Mouse (Mus musculus) hindbrain, embryonic 14.5 days (tissue): ENCODE measurements around the gene Ncoa6. TPM values are rescaled to one million over a fixed set of nuclear protein-coding genes. Genes with fewer than 3 reads are reported as not detected.

Experiments
- ATAC-seq: fragments of 200-750 bp; cut with Nextera tagmentation; 2 replicates; pipeline ENCODE4 v1.8.0; 2017; ENCODE audit warnings: moderate number of reproducible peaks, mild to moderate bottlenecking, moderate TSS enrichment, moderate library complexity; ENCODE audit not compliant: low FRiP score
- DNase-seq: peaks from one replicate; pipeline ENCODE4 v3.0.0-alpha.2; 2015; ENCODE audit warnings: low spot score
- H3K27ac ChIP-seq: fragments of 300-500 bp; sonication (generic); 2 replicates; pipeline ENCODE4 v1.5.1; 2014; ENCODE audit warnings: mild to moderate bottlenecking, moderate library complexity
- H3K27me3 ChIP-seq: fragments of 300-500 bp; sonication (generic); 2 replicates; pipeline ENCODE4 v1.6.1; 2014; ENCODE audit warnings: mild to moderate bottlenecking, low read length, mixed read lengths; ENCODE audit not compliant: control insufficient read depth, insufficient read depth
- H3K36me3 ChIP-seq: fragments of 300-500 bp; sonication (generic); replicated peaks from 2 replicates; pipeline ENCODE4 v1.6.1; 2014; ENCODE audit not compliant: control insufficient read depth, insufficient read depth
- H3K4me1 ChIP-seq: fragments of 300-500 bp; sonication (generic); replicated peaks from 2 replicates; pipeline ENCODE4 v1.6.1; 2014; ENCODE audit warnings: antibody characterized with exemption, low read length, mixed read lengths; ENCODE audit not compliant: control insufficient read depth, insufficient read depth
- H3K4me2 ChIP-seq: fragments of 300-500 bp; sonication (generic); replicated peaks from 2 replicates; pipeline ENCODE4 v1.6.1; 2014; ENCODE audit warnings: mild to moderate bottlenecking, moderate library complexity
- H3K4me3 ChIP-seq: fragments of 300-500 bp; sonication (generic); replicated peaks from 2 replicates; pipeline ENCODE4 v1.5.1; 2014; ENCODE audit warnings: mild to moderate bottlenecking, low read length
- H3K9ac ChIP-seq: fragments of 300-500 bp; sonication (generic); 2 replicates; pipeline ENCODE4 v1.6.1; 2014
- H3K9me3 ChIP-seq: fragments of 300-500 bp; sonication (generic); 2 replicates; pipeline ENCODE4 v1.6.1; 2016; ENCODE audit warnings: low read length; ENCODE audit not compliant: control insufficient read depth
- WGBS: fragments of 180-500 bp; shearing (Covaris S2); extraction: QIAGEN DNeasy Blood & Tissue Kit; methylation state at CpG from one replicate; pipeline ENCODE4 v1.1.7; 2014; 5-methylcytosine and 5-hydroxymethylcytosine counted together
- polyA plus RNA-seq: library from polyadenylated mRNA; unstranded; fragments of >200 nt; fragmentation: Nextera tagmentation; extraction: Ambion mirVana; gene quantifications from 2 replicates; pipeline ENCODE4 v1.2.1, GENCODE M21; 2014

Gene Ncoa6
- polyA plus RNA-seq, 1 experiment from 2014 or later, result 32.0 TPM

- H3K27me3 ChIP-seq, result no peaks in the 10 kb centered on the region
Observed at GRCm38 (mm10) chr2:155505811-155506210, 32.1 kb upstream of the Ncoa6 start.

GRCm38 (mm10) chr2:155504440-155505355 lies 31.0 kb upstream of the Ncoa6 start:
- no peaks in the 10 kb centered on the region; the same call in 1 of the 2 replicates for H3K4me1 ChIP-seq
- DNase-seq (no peak), ATAC-seq (no peak)
- no peak overlapping the region for H3K4me2 ChIP-seq
- H3K27me3 ChIP-seq, result no peaks in the 10 kb centered on the region
- peaks cover 62% of the 10 kb centered on the region for H3K36me3 ChIP-seq
- no peak overlapping the region for H3K4me3 ChIP-seq
- WGBS, result 66% methylated on average over 13 of the region's 13 CpGs
- no peak overlapping the region for H3K9ac ChIP-seq
- H3K27ac ChIP-seq, result no peak overlapping the region
- H3K9me3 ChIP-seq, result no peaks in the 10 kb centered on the region

More at GRCm38 (mm10) chr2:155505811-155506210, 32.1 kb upstream of the Ncoa6 start:
- no peaks in the 10 kb centered on the region for H3K9me3 ChIP-seq
- no peak overlapping the region for H3K27ac ChIP-seq
- 90% methylated on average over 9 of the region's 9 CpGs for WGBS
- DNase-seq (no peak), ATAC-seq (no peak)
- H3K4me1 ChIP-seq, result no peaks in the 10 kb centered on the region; the same call in 1 of the 2 replicates
- peaks cover 53% of the 10 kb centered on the region for H3K36me3 ChIP-seq
- H3K9ac ChIP-seq, result no peak overlapping the region
- H3K4me2 ChIP-seq, result no peak overlapping the region
- H3K4me3 ChIP-seq, result no peak overlapping the region

- Histone ChIP-seq H3K4me2 (no peak overlapping the region), H3K9ac (no peak overlapping the region), H3K27me3 (no peaks in the 10 kb centered on the region), H3K9me3 (no peaks in the 10 kb centered on the region), H3K4me1 (no peaks in the 10 kb centered on the region; the same call in 1 of the 2 replicates), H3K36me3 (peaks cover 83% of the 10 kb centered on the region), H3K27ac (no peak overlapping the region), H3K4me3 (no peak overlapping the region)
- ATAC-seq, result no peak
- WGBS, result 83% methylated on average over 7 of the region's 7 CpGs
- no peak for DNase-seq
Observed at GRCm38 (mm10) chr2:155502596-155502995, 28.9 kb upstream of the Ncoa6 start.

GRCm38 (mm10) chr2:155490998-155491397 lies 17.3 kb upstream of the Ncoa6 start:
- no peak overlapping the region for H3K4me2 ChIP-seq
- no peaks in the 10 kb centered on the region for H3K9me3 ChIP-seq
- no peaks in the 10 kb centered on the region for H3K4me1 ChIP-seq
- H3K4me3 ChIP-seq, result no peak overlapping the region
- no peak overlapping the region for H3K9ac ChIP-seq
- no peak overlapping the region for H3K27ac ChIP-seq
- H3K27me3 ChIP-seq, result no peaks in the 10 kb centered on the region
- DNase-seq (no peak), ATAC-seq (no peak)
- 95% methylated on average over 6 of the region's 6 CpGs for WGBS
- H3K36me3 ChIP-seq, result peaks cover 55% of the 10 kb centered on the region

- Histone ChIP-seq H3K36me3 (no peaks in the 10 kb centered on the region), H3K27me3 (no peaks in the 10 kb centered on the region), H3K4me3 (no peak overlapping the region), H3K27ac (no peak overlapping the region), H3K9me3 (no peaks in the 10 kb centered on the region), H3K4me1 (no peaks in the 10 kb centered on the region), H3K4me2 (no peak overlapping the region), H3K9ac (no peak overlapping the region)
- DNase-seq, result peak; percentile 74
- 41% methylated on average over 3 of the region's 3 CpGs for WGBS
- no peak for ATAC-seq
Observed at GRCm38 (mm10) chr2:155482021-155482420, 8.3 kb upstream of the Ncoa6 start.

GRCm38 (mm10) chr2:155472671-155473569 lies 774 bp downstream of the Ncoa6 start:
- Histone ChIP-seq H3K9ac (peak overlapping the region; percentile 89), H3K9me3 (no peaks in the 10 kb centered on the region), H3K27me3 (no peaks in the 10 kb centered on the region), H3K4me3 (peak overlapping the region; percentile 80), H3K4me1 (peaks cover 31% of the 10 kb centered on the region), H3K36me3 (no peaks in the 10 kb centered on the region), H3K4me2 (peak overlapping the region; percentile 76), H3K27ac (peak overlapping the region; percentile 88)
- WGBS, result under 1% methylated on average over 38 of the region's 71 CpGs
- DNase-seq, result no peak
- ATAC-seq, result peak; percentile 25

GRCm38 (mm10) chr2:155466861-155467260 lies 6.8 kb downstream of the Ncoa6 start:
- no peak overlapping the region for H3K27ac ChIP-seq
- H3K36me3 ChIP-seq, result no peaks in the 10 kb centered on the region
- H3K9ac ChIP-seq, result no peak overlapping the region
- DNase-seq (no peak), ATAC-seq (no peak)
- 100% methylated on average over 1 of the region's 1 CpGs for WGBS
- no peaks in the 10 kb centered on the region for H3K27me3 ChIP-seq
- H3K4me3 ChIP-seq, result no peak overlapping the region
- H3K4me2 ChIP-seq, result no peak overlapping the region
- peaks cover 13% of the 10 kb centered on the region for H3K4me1 ChIP-seq
- H3K9me3 ChIP-seq, result no peaks in the 10 kb centered on the region

GRCm38 (mm10) chr2:155453591-155453990 lies 20.1 kb downstream of the Ncoa6 start:
- ATAC-seq (no peak), DNase-seq (no peak)
- Histone ChIP-seq H3K36me3 (peaks cover 3% of the 10 kb centered on the region; the same call in 1 of the 2 replicates), H3K9me3 (no peaks in the 10 kb centered on the region), H3K4me2 (no peak overlapping the region), H3K9ac (no peak overlapping the region), H3K27ac (no peak overlapping the region), H3K4me3 (no peak overlapping the region), H3K4me1 (no peaks in the 10 kb centered on the region), H3K27me3 (no peaks in the 10 kb centered on the region)
- 88% methylated on average over 7 of the region's 7 CpGs for WGBS

- ATAC-seq (no peak), DNase-seq (no peak)
- Histone ChIP-seq H3K4me1 (no peaks in the 10 kb centered on the region), H3K9me3 (no peaks in the 10 kb centered on the region), H3K9ac (no peak overlapping the region), H3K4me3 (no peak overlapping the region), H3K27ac (no peak overlapping the region), H3K27me3 (no peaks in the 10 kb centered on the region), H3K36me3 (peaks cover 3% of the 10 kb centered on the region; the same call in 1 of the 2 replicates), H3K4me2 (no peak overlapping the region)
- WGBS, result 85% methylated on average over 5 of the region's 5 CpGs
Observed at GRCm38 (mm10) chr2:155451256-155451655, 22.4 kb downstream of the Ncoa6 start.
